Mouse (Mus musculus) heart, postnatal 0 days (tissue): ENCODE measurements at regions not wholly inside any gene's neighbourhood (a gene's known extent, or its start where the extent isn't known, plus 50 kb on each side); places are given as distances from the start of the nearest gene placed in this dataset.

Source experiments
- ATAC-seq: fragments of 200-750 bp; cut with Nextera tagmentation; 2 replicates; pipeline ENCODE4 v1.8.0; 2017; ENCODE audit warnings: low read depth, moderate number of reproducible peaks, moderate library complexity; ENCODE audit not compliant: insufficient read depth
- DNase-seq: peaks from one replicate; pipeline ENCODE4 v3.0.0-alpha.2; 2016; ENCODE audit warnings: low spot score
- H3K27ac ChIP-seq: fragments of 300-500 bp; sonication (generic); 2 replicates; pipeline ENCODE4 v1.5.1; 2014; ENCODE audit warnings: low read depth, mild to moderate bottlenecking
- H3K27me3 ChIP-seq: fragments of 300-500 bp; sonication (generic); 2 replicates; pipeline ENCODE4 v1.6.1; 2014; ENCODE audit warnings: low read length, mixed read lengths; ENCODE audit not compliant: control insufficient read depth, insufficient read depth
- H3K36me3 ChIP-seq: fragments of 300-500 bp; sonication (generic); replicated peaks from 2 replicates; pipeline ENCODE4 v1.6.1; 2014; ENCODE audit warnings: low read length, mixed read lengths; ENCODE audit not compliant: control insufficient read depth, insufficient read depth
- H3K4me1 ChIP-seq: fragments of 300-500 bp; sonication (generic); 2 replicates; pipeline ENCODE4 v1.6.1; 2014; ENCODE audit warnings: antibody characterized with exemption; ENCODE audit not compliant: control insufficient read depth, insufficient read depth
- H3K4me2 ChIP-seq: fragments of 300-500 bp; sonication (generic); 2 replicates; pipeline ENCODE4 v1.6.1; 2014; ENCODE audit warnings: low read depth, mild to moderate bottlenecking, low read length, moderate library complexity
- H3K4me3 ChIP-seq: fragments of 300-500 bp; sonication (generic); 2 replicates; pipeline ENCODE4 v1.5.1; 2014; ENCODE audit warnings: low read depth, low read length
- H3K9ac ChIP-seq: fragments of 300-500 bp; sonication (generic); replicated peaks from 2 replicates; pipeline ENCODE4 v1.6.1; 2014; ENCODE audit warnings: low read depth, low read length, mixed read lengths
- H3K9me3 ChIP-seq: fragments of 300-500 bp; sonication (generic); replicated peaks from 2 replicates; pipeline ENCODE4 v1.6.1; 2016; ENCODE audit warnings: low read length; ENCODE audit not compliant: control insufficient read depth
- CTCF ChIP-seq: IDR thresholded peaks from 2 replicates; pipeline ENCODE4 v1.5.1; 2016; ENCODE audit warnings: antibody characterized with exemption, control low read depth, low read depth
- EP300 ChIP-seq: IDR thresholded peaks from 2 replicates; pipeline ENCODE4 v1.6.1; 2016; ENCODE audit warnings: antibody characterized with exemption, low read depth
- WGBS: fragments of 180-500 bp; shearing (Covaris S2); extraction: QIAGEN DNeasy Blood & Tissue Kit; methylation state at CpG from one replicate; pipeline ENCODE4 v1.1.7; 2014; 5-methylcytosine and 5-hydroxymethylcytosine counted together

DNA sequence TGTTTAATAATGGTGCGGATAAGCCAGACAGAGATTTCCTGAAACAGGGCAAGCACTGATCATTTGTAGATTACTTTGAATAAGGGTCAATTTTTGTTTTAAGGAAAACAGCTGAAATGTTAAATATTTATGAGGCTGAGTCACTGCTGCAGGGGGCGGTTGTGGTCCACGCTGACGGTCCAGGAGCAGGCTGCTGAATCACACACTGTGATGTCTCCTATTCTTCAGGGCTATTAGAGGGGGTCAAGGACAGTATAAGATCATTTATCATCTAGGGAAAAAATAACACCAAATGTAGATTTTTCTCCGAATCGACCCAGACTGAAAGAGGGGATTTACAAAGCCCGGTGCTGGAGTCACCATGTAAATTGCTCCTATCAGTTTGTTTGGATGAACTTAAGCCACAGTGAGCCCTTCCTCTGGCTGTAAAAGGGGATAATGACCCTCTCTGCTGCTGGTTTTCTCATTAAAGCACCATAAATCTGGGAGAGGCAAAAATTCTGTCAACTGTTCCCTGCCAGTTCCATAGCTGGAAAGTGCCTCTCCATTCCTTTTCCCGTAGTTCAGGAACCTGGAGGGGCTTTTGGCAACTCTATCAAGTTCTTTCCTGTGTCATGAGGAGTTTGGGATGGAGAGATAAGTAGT lies 404.2 kb downstream of the Glrx3 start:
- Histone ChIP-seq H3K9ac (no peak overlapping the region), H3K4me3 (no peak overlapping the region), H3K9me3 (no peaks in the 10 kb centered on the region), H3K36me3 (no peaks in the 10 kb centered on the region), H3K27me3 (no peaks in the 10 kb centered on the region), H3K4me2 (no peak overlapping the region), H3K4me1 (no peaks in the 10 kb centered on the region), H3K27ac (no peak overlapping the region)
- ATAC-seq: no peak
- 69% methylated on average over 8 of the region's 8 CpGs for WGBS
- no peak for DNase-seq
- no peak for TF ChIP-seq EP300
- no peak for TF ChIP-seq CTCF

DNA sequence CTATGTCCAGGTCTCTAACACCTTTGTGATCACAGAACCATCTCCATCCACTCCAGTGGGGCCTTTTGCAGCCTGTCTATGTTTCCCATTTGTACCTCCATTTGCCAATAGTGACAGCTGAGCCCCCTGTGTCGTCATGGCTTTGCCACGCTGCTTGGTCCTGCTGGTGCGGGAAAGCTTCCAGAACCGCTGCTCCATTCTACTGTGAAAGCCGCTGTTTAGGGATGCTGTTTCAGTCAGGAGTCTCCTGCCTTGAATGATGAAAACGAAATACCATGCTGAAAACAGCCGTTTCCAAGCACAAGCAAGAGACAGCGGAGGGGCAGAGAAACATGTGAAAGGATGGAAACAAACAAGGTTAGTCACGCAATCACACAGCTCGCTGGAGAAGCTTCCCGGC lies 410.4 kb downstream of the Glrx3 start:
- DNase-seq (no peak), ATAC-seq (no peak)
- Histone ChIP-seq H3K36me3 (no peaks in the 10 kb centered on the region), H3K9me3 (no peaks in the 10 kb centered on the region), H3K27ac (no peak overlapping the region), H3K4me2 (no peak overlapping the region), H3K4me1 (no peaks in the 10 kb centered on the region), H3K27me3 (no peaks in the 10 kb centered on the region), H3K4me3 (no peak overlapping the region), H3K9ac (no peak overlapping the region)
- WGBS: 77% methylated on average over 11 of the region's 11 CpGs
- TF ChIP-seq EP300: no peak
- TF ChIP-seq CTCF: no peak

DNA sequence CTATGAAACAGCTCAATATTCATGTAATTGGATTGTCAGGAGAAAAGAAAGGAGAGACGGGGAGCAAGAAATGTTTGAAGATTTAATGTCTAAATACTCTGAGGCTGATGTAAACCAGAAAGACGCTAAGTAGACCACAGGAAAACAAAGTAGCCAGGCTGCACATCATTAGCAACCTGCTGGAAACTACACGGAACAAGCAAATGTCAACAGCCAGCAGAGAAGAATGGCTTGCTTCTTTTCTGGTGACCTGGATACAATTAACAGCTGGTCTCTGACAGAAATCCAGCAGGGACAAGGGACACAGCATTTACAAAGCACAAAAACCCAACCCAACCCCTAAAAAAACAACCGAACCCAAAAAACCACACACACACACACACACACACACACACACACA lies 413.6 kb downstream of the Glrx3 start:
- no peak overlapping the region for H3K27ac ChIP-seq
- ATAC-seq: no peak

DNA sequence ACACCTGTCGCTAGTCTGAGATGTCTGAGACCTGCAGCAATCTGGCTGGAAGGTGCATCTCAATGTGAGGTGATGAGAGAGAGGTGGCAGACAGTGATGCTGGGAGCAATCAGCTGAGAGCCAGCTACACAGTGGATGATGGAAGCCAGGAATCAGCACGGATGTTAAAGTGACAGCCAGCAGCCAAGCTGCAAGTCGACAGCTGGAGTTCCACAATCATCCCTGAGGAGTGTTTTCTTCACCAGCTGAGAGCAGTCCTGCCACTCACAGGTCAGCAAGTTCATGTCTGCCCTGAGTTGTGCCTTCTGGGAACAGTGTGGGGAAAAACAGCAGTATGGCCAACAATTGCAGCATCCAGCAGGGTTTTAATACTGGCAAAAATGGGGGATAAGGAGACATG lies 422.3 kb downstream of the Glrx3 start:
- TF ChIP-seq EP300 (no peak), CTCF (no peak)
- 21% methylated on average over 3 of the region's 3 CpGs for WGBS
- no peak overlapping the region for H3K27ac ChIP-seq

More for the DNA sequence above, 413.6 kb downstream of the Glrx3 start:
- TF ChIP-seq EP300 (no peak), CTCF (no peak)
- Histone ChIP-seq H3K9me3 (no peaks in the 10 kb centered on the region), H3K9ac (no peak overlapping the region), H3K4me2 (no peak overlapping the region), H3K27me3 (no peaks in the 10 kb centered on the region), H3K4me1 (no peaks in the 10 kb centered on the region), H3K4me3 (no peak overlapping the region), H3K36me3 (no peaks in the 10 kb centered on the region)
- DNase-seq: no peak
- WGBS: 50% methylated on average over 4 of the region's 4 CpGs

DNA sequence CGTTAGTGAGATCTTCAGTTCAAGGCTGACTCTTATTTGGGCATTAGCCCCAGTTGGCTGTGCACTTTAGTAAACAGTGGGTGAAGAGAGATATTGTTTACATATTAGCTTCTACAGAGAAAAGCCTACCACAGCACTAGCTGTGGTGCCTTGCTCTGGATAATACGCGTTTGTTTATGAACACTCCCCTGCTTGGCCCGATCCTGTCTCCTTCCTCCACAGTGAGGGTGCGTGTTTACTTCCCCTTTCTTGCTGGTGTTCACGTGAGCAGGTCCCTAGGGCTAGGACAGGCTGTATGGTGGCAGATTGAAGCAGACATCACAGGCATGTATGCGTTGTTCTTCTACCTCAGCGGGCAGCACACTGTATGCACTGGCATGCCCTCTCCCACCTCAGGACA lies 423.1 kb downstream of the Glrx3 start:
- no peak overlapping the region for H3K4me2 ChIP-seq
- ATAC-seq: no peak
- H3K36me3 ChIP-seq: no peaks in the 10 kb centered on the region
- H3K27ac ChIP-seq: no peak overlapping the region
- no peaks in the 10 kb centered on the region for H3K27me3 ChIP-seq
- no peak for TF ChIP-seq CTCF
- TF ChIP-seq EP300: no peak
- 71% methylated on average over 8 of the region's 8 CpGs for WGBS
- no peak for DNase-seq
- no peak overlapping the region for H3K9ac ChIP-seq
- no peak overlapping the region for H3K4me3 ChIP-seq
- H3K9me3 ChIP-seq: no peaks in the 10 kb centered on the region
- no peaks in the 10 kb centered on the region for H3K4me1 ChIP-seq

More for the DNA sequence above, 422.3 kb downstream of the Glrx3 start:
- Histone ChIP-seq H3K4me3 (no peak overlapping the region), H3K4me2 (no peak overlapping the region), H3K9me3 (no peaks in the 10 kb centered on the region), H3K9ac (no peak overlapping the region), H3K36me3 (no peaks in the 10 kb centered on the region), H3K4me1 (no peaks in the 10 kb centered on the region), H3K27me3 (no peaks in the 10 kb centered on the region)
- DNase-seq: no peak
- no peak for ATAC-seq

DNA sequence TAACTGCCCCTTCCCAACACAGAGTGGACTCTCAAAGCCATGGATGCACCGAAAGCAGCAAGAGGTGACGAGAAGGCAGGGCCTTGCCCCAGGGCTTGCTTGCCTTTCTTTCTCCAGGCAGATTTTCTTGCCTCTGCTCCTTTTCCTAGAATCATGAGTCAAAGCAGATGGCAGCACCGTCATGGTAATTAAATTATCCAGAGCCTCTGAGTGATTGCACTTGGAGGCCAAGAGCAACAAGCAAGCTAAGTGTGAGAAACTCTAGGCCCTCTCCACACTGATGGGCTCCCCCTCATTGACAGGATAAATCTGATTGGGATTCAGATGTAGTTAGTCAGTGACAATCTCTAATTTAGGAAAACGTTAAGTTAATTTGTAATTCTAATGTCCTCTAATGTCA lies 427.5 kb downstream of the Glrx3 start:
- no peaks in the 10 kb centered on the region for H3K4me1 ChIP-seq
- no peak overlapping the region for H3K4me3 ChIP-seq
- no peaks in the 10 kb centered on the region for H3K36me3 ChIP-seq
- WGBS: 52% methylated on average over 4 of the region's 4 CpGs
- TF ChIP-seq EP300 (no peak), CTCF (no peak)
- DNase-seq (no peak), ATAC-seq (no peak)
- no peak overlapping the region for H3K9ac ChIP-seq
- H3K9me3 ChIP-seq: no peaks in the 10 kb centered on the region
- no peak overlapping the region for H3K27ac ChIP-seq
- no peak overlapping the region for H3K4me2 ChIP-seq
- H3K27me3 ChIP-seq: no peaks in the 10 kb centered on the region
